Mouse (Mus musculus): ENCODE measurements around the gene Gtpbp2.

DNA sequence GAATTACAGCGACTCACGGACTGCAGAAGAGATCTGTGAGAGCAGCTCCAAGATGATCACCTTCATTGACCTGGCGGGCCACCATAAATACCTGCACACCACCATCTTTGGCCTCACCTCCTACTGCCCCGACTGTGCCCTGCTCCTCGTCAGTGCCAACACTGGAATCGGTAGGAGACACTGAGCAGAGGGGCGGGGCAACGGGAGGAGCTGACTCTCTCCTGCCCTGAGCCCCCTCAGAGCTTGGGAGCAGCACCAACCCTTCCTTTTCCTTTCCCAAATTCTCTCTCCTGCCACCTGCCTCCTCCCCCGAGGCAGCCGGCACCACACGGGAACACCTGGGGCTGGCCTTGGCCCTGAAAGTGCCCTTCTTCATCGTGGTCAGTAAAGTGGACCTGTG lies 4.6 kb downstream of the Gtpbp2 start:
- TF ChIP-seq CTCF (IDR thresholded peaks at IDR 0.05) (no peak), EP300 (IDR thresholded peaks at IDR 0.05) (no peak)
